Mouse (Mus musculus) left cerebral cortex, postnatal 14 days (tissue): ENCODE measurements at regions not wholly inside any gene's neighbourhood (a gene's known extent, or its start where the extent isn't known, plus 50 kb on each side); places are given as distances from the start of the nearest gene placed in this dataset.
A peak's percentile ranks its signal among the peaks of the same experiment; 100 is the strongest.

Experiments
- DNase-seq, 2 experiments: peaks; one replicate each; pipeline ENCODE4 v3.0.0; 2021 to 2022; ENCODE audit warnings: low spot score in 2 of 2, mixed read lengths in 1 of 2
- intact Hi-C: fragments of 180-260 bp; cut with DNase I; formaldehyde crosslinking; loops from one replicate; pipeline ENCODE4 v1.15.1; 2025

- DNase-seq, result no peak
- intact Hi-C loops, result no loop called here
These were observed 249.3 kb downstream of the Col11a1 start for GRCm38 (mm10) chr3:114279653-114280052.

GRCm38 (mm10) chr3:114319444-114319843, 289.1 kb downstream of the Col11a1 start:
- intact Hi-C loops, result no loop called here
- no peak for DNase-seq

- intact Hi-C loops, result no loop called here
- DNase-seq, result no peak
These were observed 304.0 kb downstream of the Col11a1 start for GRCm38 (mm10) chr3:114334334-114334733.

GRCm38 (mm10) chr3:114343714-114344113, 313.4 kb downstream of the Col11a1 start:
- peak in 1 of 2 experiments; percentile 6 for DNase-seq
- intact Hi-C loops, result no loop called here

- DNase-seq, result no peak
- intact Hi-C loops, result no loop called here
These were observed 349.7 kb downstream of the Col11a1 start for GRCm38 (mm10) chr3:114380044-114380443.

- DNase-seq, result no peak
- intact Hi-C loops, result no loop called here
These were observed 373.1 kb downstream of the Col11a1 start for GRCm38 (mm10) chr3:114403467-114403866.
